Mouse (Mus musculus): Measurements from ENCODE around the gene Dnaaf3. TPM values are rescaled to one million over a fixed set of nuclear protein-coding genes. Genes with fewer than 3 reads are reported as not detected.
"Not testable (repeated sequence)": the region's sequence is repeated elsewhere in the genome, so short reads cannot be mapped to it uniquely, and the experiment has no call there.

Dnaaf3 gene
- 10 to 100 TPM in 14 of 26 experiments, 1 to 10 TPM in 12; 4.2 to 44.0 (median 14.8) TPM for total RNA-seq (2018; cell fraction: chromatin; rRNA removed)
- total RNA-seq (2018; cell fraction: cytosol; rRNA removed), result 10 to 100 TPM in 12 of 26 experiments, 1 to 10 TPM in 14; 2.2 to 17.1 (median 6.9) TPM
- 10 to 100 TPM in 18 of 26 experiments, 1 to 10 TPM in 8; 3.4 to 34.9 (median 12.7) TPM for total RNA-seq (2018; cell fraction: nucleus; rRNA removed)
- polyA plus RNA-seq (2018), result 2.2 to 5.6 TPM (median 2.3 TPM) in 3 replicates

GRCm38 (mm10) chr7:4532005-4532729 lies at the start of gene Dnaaf3:
Dnaaf3 (minus strand) TSS chr7:4532453.
- Histone ChIP-seq H3K4me3 (ENCODE audit: inconsistent target) (no peak within 1 kb of the TSS; the same call in 1 of the 2 replicates), H3K36me3 (ENCODE audit: inconsistent target) (no peaks in the 10 kb centered on the region), H3K79me2 (ENCODE audit: inconsistent target) (no peaks in the 10 kb centered on the region), H3K27ac (no peak within 1 kb of the TSS)
- 9% methylated on average over 28 of the region's 28 CpGs for WGBS (ENCODE audit: missing documents)

- not testable (repeated sequence) for H3K4me3 ChIP-seq (ENCODE audit: inconsistent target); H3K27ac ChIP-seq; H3K36me3 ChIP-seq (ENCODE audit: inconsistent target); H3K79me2 ChIP-seq (ENCODE audit: inconsistent target)
- WGBS (ENCODE audit: missing documents), result 36% methylated on average over 3 of the region's 3 CpGs
Observed at GRCm38 (mm10) chr7:4581481-4581880, 49.2 kb upstream of the Dnaaf3 start.

GRCm38 (mm10) chr7:4572361-4572760 lies 40.1 kb upstream of the Dnaaf3 start:
- H3K36me3 ChIP-seq (ENCODE audit: inconsistent target); H3K79me2 ChIP-seq (ENCODE audit: inconsistent target); H3K27ac ChIP-seq; H3K4me3 ChIP-seq (ENCODE audit: inconsistent target): not testable (repeated sequence)
- no CpG with 5 or more reads among the region's 2 CpGs for WGBS (ENCODE audit: missing documents)

GRCm38 (mm10) chr7:4562660-4563059 lies 30.4 kb upstream of the Dnaaf3 start:
- 86% methylated on average over 2 of the region's 3 CpGs for WGBS (ENCODE audit: missing documents)
- H3K27ac ChIP-seq, result no peak overlapping the region
- H3K36me3 ChIP-seq (ENCODE audit: inconsistent target), result no peaks in the 10 kb centered on the region
- no peak overlapping the region for H3K4me3 ChIP-seq (ENCODE audit: inconsistent target)
- H3K79me2 ChIP-seq (ENCODE audit: inconsistent target), result no peaks in the 10 kb centered on the region

GRCm38 (mm10) chr7:4557167-4557560 lies 24.9 kb upstream of the Dnaaf3 start:
- Histone ChIP-seq H3K4me3 (ENCODE audit: inconsistent target) (no peak overlapping the region), H3K36me3 (ENCODE audit: inconsistent target) (no peaks in the 10 kb centered on the region), H3K27ac (no peak overlapping the region), H3K79me2 (ENCODE audit: inconsistent target) (no peaks in the 10 kb centered on the region)
- WGBS (ENCODE audit: missing documents), result 72% methylated on average over 5 of the region's 6 CpGs

GRCm38 (mm10) chr7:4556256-4557166 lies 24.3 kb upstream of the Dnaaf3 start:
- Histone ChIP-seq H3K27ac (no peak overlapping the region), H3K36me3 (ENCODE audit: inconsistent target) (no peaks in the 10 kb centered on the region), H3K4me3 (ENCODE audit: inconsistent target) (no peak overlapping the region), H3K79me2 (ENCODE audit: inconsistent target) (no peaks in the 10 kb centered on the region)
- 19% methylated on average over 15 of the region's 15 CpGs for WGBS (ENCODE audit: missing documents)

GRCm38 (mm10) chr7:4547221-4547641 lies 15.0 kb upstream of the Dnaaf3 start, which contains the start of gene Syt5:
Syt5 (minus strand) TSS chr7:4547541.
- H3K36me3 ChIP-seq (ENCODE audit: inconsistent target), result no peaks in the 10 kb centered on the region

GRCm38 (mm10) chr7:4546591-4547131 lies 14.4 kb upstream of the Dnaaf3 start:
- no peak overlapping the region for H3K27ac ChIP-seq
- H3K79me2 ChIP-seq (ENCODE audit: inconsistent target), result no peaks in the 10 kb centered on the region
- no peak overlapping the region for H3K4me3 ChIP-seq (ENCODE audit: inconsistent target)
- WGBS (ENCODE audit: missing documents), result 4% methylated on average over 26 of the region's 26 CpGs
- no peaks in the 10 kb centered on the region for H3K36me3 ChIP-seq (ENCODE audit: inconsistent target)

More at GRCm38 (mm10) chr7:4547221-4547641, 15.0 kb upstream of the Dnaaf3 start, which contains the start of gene Syt5:
- Histone ChIP-seq H3K4me3 (ENCODE audit: inconsistent target) (no peak within 1 kb of the TSS), H3K27ac (no peak within 1 kb of the TSS), H3K79me2 (ENCODE audit: inconsistent target) (no peaks in the 10 kb centered on the region)
- 6% methylated on average over 32 of the region's 33 CpGs for WGBS (ENCODE audit: missing documents)

GRCm38 (mm10) chr7:4546050-4546449 lies 13.8 kb upstream of the Dnaaf3 start:
- 81% methylated on average over 15 of the region's 15 CpGs for WGBS (ENCODE audit: missing documents)
- no peak overlapping the region for H3K27ac ChIP-seq
- H3K79me2 ChIP-seq (ENCODE audit: inconsistent target), result no peaks in the 10 kb centered on the region
- H3K4me3 ChIP-seq (ENCODE audit: inconsistent target), result no peak overlapping the region
- no peaks in the 10 kb centered on the region for H3K36me3 ChIP-seq (ENCODE audit: inconsistent target)

GRCm38 (mm10) chr7:4542013-4542412 lies 9.8 kb upstream of the Dnaaf3 start:
- Histone ChIP-seq H3K27ac (no peak overlapping the region), H3K4me3 (ENCODE audit: inconsistent target) (no peak overlapping the region), H3K79me2 (ENCODE audit: inconsistent target) (no peaks in the 10 kb centered on the region), H3K36me3 (ENCODE audit: inconsistent target) (no peaks in the 10 kb centered on the region)
- 55% methylated on average over 17 of the region's 17 CpGs for WGBS (ENCODE audit: missing documents)

GRCm38 (mm10) chr7:4541344-4541743 lies 9.1 kb upstream of the Dnaaf3 start:
- H3K27ac ChIP-seq, result no peak overlapping the region
- H3K36me3 ChIP-seq (ENCODE audit: inconsistent target), result no peaks in the 10 kb centered on the region
- WGBS (ENCODE audit: missing documents), result 82% methylated on average over 5 of the region's 5 CpGs
- H3K4me3 ChIP-seq (ENCODE audit: inconsistent target), result no peak overlapping the region
- H3K79me2 ChIP-seq (ENCODE audit: inconsistent target), result no peaks in the 10 kb centered on the region

- Histone ChIP-seq H3K79me2 (ENCODE audit: inconsistent target) (no peaks in the 10 kb centered on the region), H3K27ac (no peak overlapping the region), H3K36me3 (ENCODE audit: inconsistent target) (no peaks in the 10 kb centered on the region), H3K4me3 (ENCODE audit: inconsistent target) (no peak overlapping the region)
- 91% methylated on average over 2 of the region's 2 CpGs for WGBS (ENCODE audit: missing documents)
Observed at GRCm38 (mm10) chr7:4539019-4539418, 6.8 kb upstream of the Dnaaf3 start.

- no peaks in the 10 kb centered on the region for H3K79me2 ChIP-seq (ENCODE audit: inconsistent target)
- no peak overlapping the region for H3K4me3 ChIP-seq (ENCODE audit: inconsistent target)
- H3K36me3 ChIP-seq (ENCODE audit: inconsistent target), result no peaks in the 10 kb centered on the region
- no peak overlapping the region for H3K27ac ChIP-seq
- 58% methylated on average over 4 of the region's 4 CpGs for WGBS (ENCODE audit: missing documents)
Observed at GRCm38 (mm10) chr7:4537181-4537580, 4.9 kb upstream of the Dnaaf3 start.

GRCm38 (mm10) chr7:4536369-4536768 lies 4.1 kb upstream of the Dnaaf3 start:
- Histone ChIP-seq H3K36me3 (ENCODE audit: inconsistent target) (no peaks in the 10 kb centered on the region), H3K4me3 (ENCODE audit: inconsistent target) (no peak overlapping the region), H3K27ac (no peak overlapping the region), H3K79me2 (ENCODE audit: inconsistent target) (no peaks in the 10 kb centered on the region)
- 96% methylated on average over 4 of the region's 4 CpGs for WGBS (ENCODE audit: missing documents)

Data from macrophage (primary cell).